Mouse (Mus musculus) limb, embryonic 14.5 days (tissue): Measurements from ENCODE around the gene Prss23. TPM values are rescaled to one million over a fixed set of nuclear protein-coding genes. Genes with fewer than 3 reads are reported as not detected.

Experiments
- ATAC-seq: fragments of 200-750 bp; cut with Nextera tagmentation; 2 replicates; pipeline ENCODE4 v1.8.0; 2017; ENCODE audit warnings: low read depth, moderate number of reproducible peaks, moderate TSS enrichment; ENCODE audit not compliant: low FRiP score
- DNase-seq: peaks from one replicate; pipeline ENCODE4 v3.0.0-alpha.2; 2015; ENCODE audit warnings: low spot score
- H3K27ac ChIP-seq: fragments of 300-500 bp; sonication (generic); replicated peaks from 2 replicates; pipeline ENCODE4 v1.5.1; 2014; ENCODE audit warnings: low read depth, mild to moderate bottlenecking, low read length, moderate library complexity, mixed read lengths
- H3K27me3 ChIP-seq: fragments of 300-500 bp; sonication (generic); 2 replicates; pipeline ENCODE4 v1.6.1; 2014; ENCODE audit warnings: low read length, mixed read lengths; ENCODE audit not compliant: control insufficient read depth, insufficient read depth
- H3K36me3 ChIP-seq: fragments of 300-500 bp; sonication (generic); 2 replicates; pipeline ENCODE4 v1.6.1; 2014; ENCODE audit warnings: mild to moderate bottlenecking, low read length, moderate library complexity, mixed read lengths; ENCODE audit not compliant: control insufficient read depth, insufficient read depth
- H3K4me1 ChIP-seq: fragments of 300-500 bp; sonication (generic); 2 replicates; pipeline ENCODE4 v1.6.1; 2014; ENCODE audit warnings: antibody characterized with exemption, low read length, mixed read lengths; ENCODE audit not compliant: control insufficient read depth, insufficient read depth
- H3K4me2 ChIP-seq: fragments of 300-500 bp; sonication (generic); replicated peaks from 2 replicates; pipeline ENCODE4 v1.6.1; 2014; ENCODE audit warnings: low read depth, mild to moderate bottlenecking, low read length, moderate library complexity; ENCODE audit not compliant: severe bottlenecking
- H3K4me3 ChIP-seq: fragments of 300-500 bp; sonication (generic); replicated peaks from 2 replicates; pipeline ENCODE4 v1.5.1; 2014; ENCODE audit warnings: low read length
- H3K9ac ChIP-seq: fragments of 300-500 bp; sonication (generic); 2 replicates; pipeline ENCODE4 v1.6.1; 2014; ENCODE audit warnings: mild to moderate bottlenecking, low read depth, low read length, moderate library complexity; ENCODE audit not compliant: severe bottlenecking
- H3K9me3 ChIP-seq: fragments of 300-500 bp; sonication (generic); 2 replicates; pipeline ENCODE4 v1.6.1; 2016; ENCODE audit warnings: low read length; ENCODE audit not compliant: control insufficient read depth
- POLR2A ChIP-seq: fragments of 200-500 bp; IDR thresholded peaks from 2 replicates; pipeline ENCODE4 v1.8.0; 2012; ENCODE audit warnings: inconsistent platforms, mild to moderate bottlenecking, moderate library complexity, borderline replicate concordance; ENCODE audit not compliant: insufficient read depth, insufficient read length; ENCODE audit errors: extremely low read depth
- WGBS: fragments of 180-500 bp; shearing (Covaris S2); extraction: QIAGEN DNeasy Blood & Tissue Kit; methylation state at CpG from one replicate; pipeline ENCODE4 v1.1.7; 2014; 5-methylcytosine and 5-hydroxymethylcytosine counted together
- polyA plus RNA-seq, 2 experiments: library from polyadenylated mRNA; depleted of rRNA in 1 of 2; stranded (reverse) in 1 of 2; unstranded in 1 of 2; fragments of >200 nt; fragmentation: Nextera tagmentation in 1 of 2; extraction: Ambion mirVana in 1 of 2; gene quantifications; 2 replicates each; pipeline versions ENCODE4 v1.2.1 to v1.2.3; 2012 to 2014

Prss23 gene
- polyA plus RNA-seq, 2 experiments = 60.6 to 76.0 TPM

DNA sequence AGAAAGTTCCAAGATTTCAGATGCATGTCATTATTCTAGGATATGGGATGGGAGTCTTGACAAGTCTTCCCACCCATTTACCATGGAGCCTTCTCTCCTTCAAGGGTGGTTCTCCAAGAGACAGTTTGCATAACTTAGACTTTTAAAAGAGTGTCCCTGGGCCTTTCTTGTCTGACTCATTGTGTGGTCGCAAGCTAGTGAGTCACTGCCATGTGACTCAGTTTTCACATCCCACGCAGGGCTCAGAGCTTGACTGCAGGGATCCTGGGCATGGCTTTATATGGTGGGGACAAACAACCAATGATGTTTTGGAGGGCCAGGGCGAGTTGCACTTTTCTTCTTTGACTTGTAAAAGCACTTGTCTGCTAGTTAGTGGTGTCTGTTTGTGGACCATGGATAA, 34.0 kb upstream of the Prss23 start:
- no peak overlapping the region for H3K4me2 ChIP-seq
- no peak overlapping the region for H3K4me3 ChIP-seq
- WGBS = 74% methylated on average over 3 of the region's 3 CpGs
- H3K27ac ChIP-seq = no peak overlapping the region
- TF ChIP-seq POLR2A = no peak
- ATAC-seq (no peak), DNase-seq (no peak)
- H3K4me1 ChIP-seq = no peaks in the 10 kb centered on the region
- no peak overlapping the region for H3K9ac ChIP-seq
- H3K36me3 ChIP-seq = no peaks in the 10 kb centered on the region
- H3K27me3 ChIP-seq = no peaks in the 10 kb centered on the region
- no peaks in the 10 kb centered on the region for H3K9me3 ChIP-seq

DNA sequence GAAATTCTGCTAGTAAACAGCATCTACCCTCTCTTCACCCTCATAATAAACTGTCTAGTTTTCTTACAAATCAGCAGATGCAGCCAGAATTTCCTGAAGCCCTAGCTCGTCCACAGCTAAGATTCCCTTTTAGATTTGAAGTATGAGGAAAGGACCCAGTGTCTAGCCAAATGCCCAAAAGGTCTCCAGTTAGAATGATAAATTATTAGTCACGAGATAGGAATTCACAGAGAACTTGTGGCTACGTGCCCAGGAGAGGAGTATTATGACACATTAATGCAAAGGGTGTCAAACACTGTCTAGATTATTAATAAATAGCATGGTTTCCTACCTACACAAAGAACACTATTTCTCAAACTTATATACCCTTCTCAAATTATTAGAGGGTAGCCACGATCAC, 32.6 kb upstream of the Prss23 start:
- H3K4me3 ChIP-seq = no peak overlapping the region
- no peaks in the 10 kb centered on the region for H3K9me3 ChIP-seq
- no peak overlapping the region for H3K27ac ChIP-seq
- no peaks in the 10 kb centered on the region for H3K4me1 ChIP-seq
- DNase-seq (no peak), ATAC-seq (no peak)
- WGBS = 73% methylated on average over 4 of the region's 4 CpGs
- H3K27me3 ChIP-seq = no peaks in the 10 kb centered on the region
- no peak overlapping the region for H3K4me2 ChIP-seq
- TF ChIP-seq POLR2A = no peak
- no peak overlapping the region for H3K9ac ChIP-seq
- no peaks in the 10 kb centered on the region for H3K36me3 ChIP-seq

DNA sequence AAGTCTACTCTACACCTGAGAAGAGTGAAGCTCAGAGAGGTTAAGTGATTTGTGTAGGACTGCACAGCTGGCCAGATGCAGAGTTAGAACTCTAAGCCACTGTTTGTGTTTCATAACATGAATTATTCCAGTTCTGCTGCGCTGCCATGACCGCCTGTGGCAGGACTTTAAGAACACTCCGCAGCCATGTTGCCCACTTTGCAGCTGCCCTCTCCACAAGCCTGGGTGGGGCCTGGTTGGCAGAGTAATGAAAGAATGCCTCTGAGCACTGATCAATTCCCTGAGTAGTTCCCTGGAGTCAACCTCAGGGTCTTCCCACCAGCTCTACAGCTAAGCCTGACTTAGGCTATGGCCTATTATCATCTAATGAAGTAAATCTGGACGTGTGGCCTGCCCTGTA, 32.1 kb upstream of the Prss23 start:
- no peak overlapping the region for H3K9ac ChIP-seq

DNA sequence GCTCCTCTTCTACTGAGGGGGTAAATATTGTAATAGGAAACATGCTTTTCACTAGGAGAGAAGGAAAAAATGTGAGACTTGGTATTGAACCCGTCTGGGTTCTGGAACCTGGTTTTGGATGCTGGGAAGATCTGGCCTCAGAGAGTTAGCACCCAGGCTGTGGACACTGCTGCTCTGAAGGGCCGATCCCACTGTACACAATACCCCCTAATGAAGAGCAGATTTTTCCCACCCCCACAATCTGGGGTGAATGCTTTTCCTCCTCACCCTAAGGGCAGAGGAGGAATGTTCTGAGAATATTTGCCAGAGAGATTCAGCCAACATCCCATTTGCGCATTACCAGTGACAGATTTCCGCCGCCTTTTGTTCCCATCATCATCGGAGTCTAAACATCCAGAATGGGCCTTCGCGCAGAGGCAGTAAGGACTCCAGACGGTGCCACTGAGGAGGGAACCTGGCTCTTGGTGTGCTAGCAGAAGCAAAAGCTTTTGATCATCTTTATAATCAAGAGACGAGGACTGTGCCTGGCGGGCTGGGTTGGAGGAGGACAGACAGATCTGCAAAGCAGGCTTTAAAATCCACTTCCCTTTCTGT, 31.6 kb upstream of the Prss23 start:
- DNase-seq (no peak), ATAC-seq (no peak)
- Histone ChIP-seq H3K9ac (no peak overlapping the region), H3K4me3 (no peak overlapping the region), H3K4me2 (no peak overlapping the region), H3K27ac (no peak overlapping the region), H3K9me3 (no peaks in the 10 kb centered on the region), H3K36me3 (no peaks in the 10 kb centered on the region), H3K4me1 (no peaks in the 10 kb centered on the region), H3K27me3 (no peaks in the 10 kb centered on the region)
- WGBS = 75% methylated on average over 11 of the region's 11 CpGs
- TF ChIP-seq POLR2A = no peak

More for the DNA sequence above, 32.1 kb upstream of the Prss23 start:
- ATAC-seq (no peak), DNase-seq (no peak)
- WGBS = 86% methylated on average over 4 of the region's 4 CpGs
- TF ChIP-seq POLR2A = no peak
- Histone ChIP-seq H3K9me3 (no peaks in the 10 kb centered on the region), H3K27me3 (no peaks in the 10 kb centered on the region), H3K36me3 (no peaks in the 10 kb centered on the region), H3K4me1 (no peaks in the 10 kb centered on the region), H3K4me2 (no peak overlapping the region), H3K27ac (no peak overlapping the region), H3K4me3 (no peak overlapping the region)

DNA sequence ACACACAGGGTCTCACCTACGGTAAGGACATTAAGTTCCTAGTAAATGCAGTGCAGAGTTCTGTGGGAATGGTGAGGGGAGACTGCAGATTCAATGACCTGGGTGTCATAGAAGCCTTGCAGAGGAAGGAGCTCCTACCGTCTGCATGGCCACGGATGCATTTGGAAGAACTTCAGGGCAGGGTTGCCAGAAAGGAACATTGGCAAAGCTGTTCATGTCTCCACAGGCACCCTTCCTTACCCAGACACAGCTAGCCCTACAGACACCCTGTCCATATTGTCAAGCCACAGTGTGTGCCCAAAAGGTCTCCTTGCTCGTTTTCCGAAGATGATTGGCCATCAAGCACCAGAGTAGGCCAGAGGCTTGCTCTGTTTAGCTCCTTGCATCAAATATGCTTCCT, 30.1 kb upstream of the Prss23 start:
- ATAC-seq (no peak), DNase-seq (no peak)
- Histone ChIP-seq H3K4me3 (no peak overlapping the region), H3K9ac (no peak overlapping the region), H3K27me3 (no peaks in the 10 kb centered on the region), H3K27ac (no peak overlapping the region), H3K4me2 (no peak overlapping the region), H3K4me1 (no peaks in the 10 kb centered on the region), H3K9me3 (no peaks in the 10 kb centered on the region), H3K36me3 (no peaks in the 10 kb centered on the region)
- whole genome bisulfite sequencing = 81% methylated on average over 5 of the region's 5 CpGs
- no peak for TF ChIP-seq POLR2A

DNA sequence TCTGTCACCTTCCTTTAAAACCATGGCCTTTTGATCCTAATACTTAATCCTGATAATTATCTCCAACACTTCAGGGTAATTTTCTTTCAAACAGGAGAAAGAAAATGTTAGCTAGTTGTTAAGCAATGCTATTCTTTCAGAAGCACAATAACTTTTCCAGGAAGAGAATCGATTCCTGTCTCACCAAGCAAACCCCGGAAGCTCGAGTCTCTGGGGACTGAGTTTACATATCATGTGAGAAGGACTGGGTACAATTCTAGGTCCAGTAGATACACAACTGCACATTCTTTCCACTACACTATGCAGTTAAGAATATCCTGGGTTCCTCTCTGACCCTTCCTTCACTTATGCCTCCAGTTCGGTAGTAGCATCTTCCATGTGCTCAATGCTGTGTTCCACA, 29.7 kb upstream of the Prss23 start:
- no peak overlapping the region for H3K4me2 ChIP-seq
- no peak overlapping the region for H3K9ac ChIP-seq
- no peak for ATAC-seq
- H3K27ac ChIP-seq = no peak overlapping the region
- no peaks in the 10 kb centered on the region for H3K27me3 ChIP-seq
- H3K36me3 ChIP-seq = no peaks in the 10 kb centered on the region
- no peaks in the 10 kb centered on the region for H3K4me1 ChIP-seq
- 75% methylated on average over 4 of the region's 4 CpGs for WGBS
- no peaks in the 10 kb centered on the region for H3K9me3 ChIP-seq
- TF ChIP-seq POLR2A = no peak
- DNase-seq = no peak
- H3K4me3 ChIP-seq = no peak overlapping the region
